Mouse (Mus musculus): Measurements from ENCODE around the gene Kalrn. TPM values are rescaled to one million over a fixed set of nuclear protein-coding genes. Genes with fewer than 3 reads are reported as not detected.

Gene Kalrn
- polyA plus RNA-seq, 1 experiment from 2014 or later = 22.1 TPM

DNA sequence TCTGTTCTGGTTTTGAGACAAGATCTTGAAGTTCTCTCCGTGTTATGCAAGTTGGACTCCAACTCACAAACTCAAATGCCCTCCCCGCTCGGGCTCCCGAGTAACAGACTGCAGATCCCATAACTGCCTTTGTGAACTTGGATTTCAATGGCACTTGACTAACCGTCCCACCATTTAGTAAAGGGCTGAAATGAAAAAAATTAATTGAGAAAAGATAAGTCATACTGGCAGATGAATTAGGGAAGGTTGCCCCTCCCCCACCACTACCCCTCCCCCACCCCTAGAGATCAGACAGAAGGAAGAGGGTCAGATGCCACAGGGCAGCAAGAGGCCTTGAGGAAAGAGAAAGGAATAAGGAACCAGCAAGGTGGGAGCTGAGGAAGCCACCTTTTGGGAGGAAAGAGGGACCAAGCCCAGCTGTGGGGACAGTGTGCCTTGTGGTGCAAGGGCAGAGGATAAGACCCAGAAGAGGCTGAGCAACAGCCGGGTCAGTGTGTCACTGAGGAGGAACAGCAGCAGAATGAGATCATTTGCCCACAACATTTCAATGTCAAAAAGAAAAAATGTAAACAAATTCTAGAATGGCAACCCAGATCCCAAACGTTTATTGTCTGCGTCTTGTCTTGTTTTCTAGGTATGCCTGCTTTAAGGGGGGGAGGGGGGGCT lies 21.4 kb upstream of the Kalrn start:
- Histone ChIP-seq H3K36me3 (ENCODE audit: control insufficient read depth, insufficient read depth, low read length) (no peaks in the 10 kb centered on the region), H3K4me3 (ENCODE audit: low read depth, low read length) (no peak overlapping the region), H3K4me1 (ENCODE audit: control insufficient read depth, insufficient read depth, low read length) (no peaks in the 10 kb centered on the region), H3K9me3 (ENCODE audit: control insufficient read depth, low read depth, low read length) (no peaks in the 10 kb centered on the region), H3K4me2 (replicated peaks; ENCODE audit: low read depth, low read length) (no peak overlapping the region), H3K27ac (ENCODE audit: low read length) (no peak overlapping the region), H3K9ac (replicated peaks; ENCODE audit: low read depth, low read length) (no peak overlapping the region), H3K27me3 (ENCODE audit: control insufficient read depth, insufficient read depth, low read length) (no peaks in the 10 kb centered on the region)
- ATAC-seq (ENCODE audit: insufficient number of reproducible peaks, insufficient read depth, low FRiP score, low read depth) = no peak
- 56% methylated on average over 8 of the region's 8 CpGs for WGBS

DNA sequence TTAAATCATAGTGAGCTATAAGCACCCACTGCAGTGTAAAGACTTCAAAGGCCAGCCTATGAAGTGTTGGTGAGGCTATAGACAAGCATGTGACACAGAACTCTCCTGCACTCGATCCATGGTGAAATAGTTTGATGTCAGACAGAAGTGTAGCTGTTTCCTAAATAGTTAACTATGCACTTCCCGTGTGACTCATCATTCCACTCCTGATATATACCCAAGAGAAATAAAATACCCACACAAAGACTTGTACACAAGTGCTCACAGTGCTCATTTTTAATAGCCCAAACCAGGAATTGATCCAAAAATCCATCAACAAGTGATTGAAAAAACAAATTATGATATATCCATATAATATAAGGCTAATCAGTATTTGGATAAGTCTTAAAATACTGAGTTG lies 19.4 kb upstream of the Kalrn start:
- no peak overlapping the region for H3K9ac ChIP-seq (replicated peaks; ENCODE audit: low read depth, low read length)
- no peak overlapping the region for H3K4me3 ChIP-seq (ENCODE audit: low read depth, low read length)
- no peak overlapping the region for H3K4me2 ChIP-seq (replicated peaks; ENCODE audit: low read depth, low read length)
- ATAC-seq (ENCODE audit: insufficient number of reproducible peaks, insufficient read depth, low FRiP score, low read depth) = no peak
- no peaks in the 10 kb centered on the region for H3K36me3 ChIP-seq (ENCODE audit: control insufficient read depth, insufficient read depth, low read length)
- no peaks in the 10 kb centered on the region for H3K4me1 ChIP-seq (ENCODE audit: control insufficient read depth, insufficient read depth, low read length)
- no peak overlapping the region for H3K27ac ChIP-seq (ENCODE audit: low read length)
- H3K9me3 ChIP-seq (ENCODE audit: control insufficient read depth, low read depth, low read length) = no peaks in the 10 kb centered on the region
- whole genome bisulfite sequencing = 64% methylated on average over 2 of the region's 2 CpGs
- H3K27me3 ChIP-seq (ENCODE audit: control insufficient read depth, insufficient read depth, low read length) = no peaks in the 10 kb centered on the region

- H3K4me3 ChIP-seq (ENCODE audit: low read depth, low read length) = no peak overlapping the region
- no peak overlapping the region for H3K9ac ChIP-seq (replicated peaks; ENCODE audit: low read depth, low read length)
- H3K4me2 ChIP-seq (replicated peaks; ENCODE audit: low read depth, low read length) = no peak overlapping the region
- no peaks in the 10 kb centered on the region for H3K27me3 ChIP-seq (ENCODE audit: control insufficient read depth, insufficient read depth, low read length)
- no peaks in the 10 kb centered on the region for H3K9me3 ChIP-seq (ENCODE audit: control insufficient read depth, low read depth, low read length)
- no peak for ATAC-seq (ENCODE audit: insufficient number of reproducible peaks, insufficient read depth, low FRiP score, low read depth)
- H3K36me3 ChIP-seq (ENCODE audit: control insufficient read depth, insufficient read depth, low read length) = no peaks in the 10 kb centered on the region
- H3K27ac ChIP-seq (ENCODE audit: low read length) = no peak overlapping the region
- no peaks in the 10 kb centered on the region for H3K4me1 ChIP-seq (ENCODE audit: control insufficient read depth, insufficient read depth, low read length)
- 88% methylated on average over 1 of the region's 1 CpGs for WGBS
These were observed 18.6 kb upstream of the Kalrn start for GRCm38 (mm10) chr16:34591934-34592333.

- Histone ChIP-seq H3K4me2 (replicated peaks; ENCODE audit: low read depth, low read length) (no peak overlapping the region), H3K9me3 (ENCODE audit: control insufficient read depth, low read depth, low read length) (peaks cover 3% of the 10 kb centered on the region; the same call in 1 of the 2 replicates), H3K9ac (replicated peaks; ENCODE audit: low read depth, low read length) (no peak overlapping the region), H3K27me3 (ENCODE audit: control insufficient read depth, insufficient read depth, low read length) (no peaks in the 10 kb centered on the region), H3K27ac (ENCODE audit: low read length) (no peak overlapping the region), H3K4me3 (ENCODE audit: low read depth, low read length) (no peak overlapping the region), H3K36me3 (ENCODE audit: control insufficient read depth, insufficient read depth, low read length) (no peaks in the 10 kb centered on the region), H3K4me1 (ENCODE audit: control insufficient read depth, insufficient read depth, low read length) (no peaks in the 10 kb centered on the region)
- ATAC-seq (ENCODE audit: insufficient number of reproducible peaks, insufficient read depth, low FRiP score, low read depth) = no peak
- 98% methylated on average over 4 of the region's 4 CpGs for WGBS
These were observed 6.5 kb upstream of the Kalrn start for GRCm38 (mm10) chr16:34579671-34580326.

DNA sequence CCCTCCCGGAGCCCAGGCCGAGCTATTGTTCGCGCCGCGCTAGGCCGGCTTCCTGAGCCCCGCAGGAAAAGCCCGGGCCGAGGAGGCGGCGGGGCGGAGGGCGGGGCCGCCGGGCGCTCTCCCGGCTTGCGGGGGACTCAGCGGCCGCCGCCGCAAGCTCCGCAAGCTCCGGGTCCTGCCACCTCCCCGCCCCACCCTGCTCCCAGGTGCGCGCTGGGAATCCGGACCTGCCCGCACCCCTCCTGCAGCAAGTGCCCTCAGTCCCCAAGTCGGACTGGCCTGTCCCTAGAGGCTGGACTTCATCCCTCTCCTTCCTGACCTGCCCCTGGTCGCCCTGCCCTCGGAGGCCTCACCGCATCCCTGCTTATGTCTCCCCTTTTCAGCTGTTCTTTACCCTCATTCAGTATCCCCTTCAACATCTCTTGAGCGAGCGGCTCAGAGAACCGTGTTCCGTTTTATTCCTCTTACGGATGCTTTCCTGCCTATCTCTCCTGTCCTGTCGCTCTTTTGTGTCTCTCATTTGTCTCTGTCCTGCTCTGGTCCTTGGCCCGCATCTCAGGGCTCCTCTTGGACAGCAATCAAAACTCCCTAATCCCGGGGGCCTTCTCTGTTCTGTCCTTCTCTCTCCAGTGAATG lies 642 bp upstream of the Kalrn start:
- peaks cover 16% of the 10 kb centered on the region; the same call in 1 of the 2 replicates for H3K4me1 ChIP-seq (ENCODE audit: control insufficient read depth, insufficient read depth, low read length)
- H3K9ac ChIP-seq (replicated peaks; ENCODE audit: low read depth, low read length) = peak overlapping the region; percentile 94
- peak; percentile 57 for ATAC-seq (ENCODE audit: insufficient number of reproducible peaks, insufficient read depth, low FRiP score, low read depth)
- peak overlapping the region; percentile 83 for H3K27ac ChIP-seq (ENCODE audit: low read length)
- 2% methylated on average over 41 of the region's 42 CpGs for WGBS
- peaks cover 3% of the 10 kb centered on the region; the same call in 1 of the 2 replicates for H3K9me3 ChIP-seq (ENCODE audit: control insufficient read depth, low read depth, low read length)
- no peaks in the 10 kb centered on the region for H3K27me3 ChIP-seq (ENCODE audit: control insufficient read depth, insufficient read depth, low read length)
- H3K4me2 ChIP-seq (replicated peaks; ENCODE audit: low read depth, low read length) = peak overlapping the region; percentile 84
- no peaks in the 10 kb centered on the region for H3K36me3 ChIP-seq (ENCODE audit: control insufficient read depth, insufficient read depth, low read length)
- peak overlapping the region; percentile 79 for H3K4me3 ChIP-seq (ENCODE audit: low read depth, low read length)

GRCm38 (mm10) chr16:34572406-34573150 lies 754 bp downstream of the Kalrn start:
- under 1% methylated on average over 61 of the region's 61 CpGs for WGBS

DNA sequence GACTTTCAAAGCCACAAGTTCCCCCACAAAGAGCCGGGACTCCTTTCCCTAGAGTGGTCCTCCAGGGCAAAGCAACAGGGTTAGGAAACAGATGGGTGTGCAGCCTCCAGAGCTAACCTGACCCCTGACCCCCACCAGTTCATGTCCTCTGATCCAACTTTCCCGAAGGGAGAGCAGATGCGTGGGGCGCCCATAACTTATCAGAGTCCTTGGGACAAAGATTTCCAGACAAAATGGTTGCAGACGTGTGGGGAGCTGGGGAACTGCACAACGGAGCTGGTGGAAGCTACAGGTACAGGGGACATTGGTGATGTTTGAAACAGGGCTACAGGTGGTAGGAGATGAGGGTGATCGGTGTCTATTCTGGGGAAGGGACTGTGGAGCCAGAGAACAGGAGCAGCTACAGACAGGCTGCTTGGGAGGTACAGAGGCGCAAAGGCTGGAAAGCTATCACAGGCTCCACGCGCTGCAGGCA lies 1.4 kb downstream of the Kalrn start:
- 1% methylated on average over 10 of the region's 10 CpGs for WGBS

More at GRCm38 (mm10) chr16:34572406-34573150, 754 bp downstream of the Kalrn start:
- peak overlapping the region; percentile 94 for H3K9ac ChIP-seq (replicated peaks; ENCODE audit: low read depth, low read length)
- H3K9me3 ChIP-seq (ENCODE audit: control insufficient read depth, low read depth, low read length) = no peaks in the 10 kb centered on the region
- H3K4me2 ChIP-seq (replicated peaks; ENCODE audit: low read depth, low read length) = peak overlapping the region; percentile 84
- peaks cover 16% of the 10 kb centered on the region; the same call in 1 of the 2 replicates for H3K4me1 ChIP-seq (ENCODE audit: control insufficient read depth, insufficient read depth, low read length)
- no peaks in the 10 kb centered on the region for H3K36me3 ChIP-seq (ENCODE audit: control insufficient read depth, insufficient read depth, low read length)
- peak overlapping the region; percentile 79 for H3K4me3 ChIP-seq (ENCODE audit: low read depth, low read length)
- peak overlapping the region; percentile 44; the same call in 1 of the 2 replicates for H3K27ac ChIP-seq (ENCODE audit: low read length)
- 0 out of 2 replicates have a peak, but pooled peaks have one; percentile 6 for ATAC-seq (ENCODE audit: insufficient number of reproducible peaks, insufficient read depth, low FRiP score, low read depth)
- no peaks in the 10 kb centered on the region for H3K27me3 ChIP-seq (ENCODE audit: control insufficient read depth, insufficient read depth, low read length)

DNA sequence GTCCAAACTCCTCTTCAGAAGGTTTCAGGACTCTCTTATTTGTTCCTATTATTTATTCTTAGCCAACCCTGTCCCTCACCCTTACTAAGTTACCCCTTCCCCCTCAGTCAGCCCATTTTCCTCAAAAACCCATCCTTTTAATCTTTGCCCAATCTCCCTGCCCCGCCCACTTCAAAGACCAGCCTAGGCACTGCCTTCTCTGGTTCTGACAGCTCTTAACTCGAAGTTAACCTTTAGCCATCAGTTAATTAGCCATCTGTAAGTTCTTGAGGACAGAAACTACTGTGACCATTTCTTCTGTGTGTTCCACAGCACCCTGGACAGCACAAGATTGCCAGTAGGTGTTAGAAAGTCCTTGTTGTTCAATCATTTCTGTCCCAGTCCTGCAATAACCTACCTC lies 3.4 kb downstream of the Kalrn start:
- Histone ChIP-seq H3K4me3 (ENCODE audit: low read depth, low read length) (no peak overlapping the region), H3K27ac (ENCODE audit: low read length) (no peak overlapping the region), H3K36me3 (ENCODE audit: control insufficient read depth, insufficient read depth, low read length) (no peaks in the 10 kb centered on the region), H3K9ac (replicated peaks; ENCODE audit: low read depth, low read length) (no peak overlapping the region), H3K4me1 (ENCODE audit: control insufficient read depth, insufficient read depth, low read length) (peaks cover 16% of the 10 kb centered on the region; the same call in 1 of the 2 replicates), H3K4me2 (replicated peaks; ENCODE audit: low read depth, low read length) (no peak overlapping the region), H3K9me3 (ENCODE audit: control insufficient read depth, low read depth, low read length) (no peaks in the 10 kb centered on the region), H3K27me3 (ENCODE audit: control insufficient read depth, insufficient read depth, low read length) (no peaks in the 10 kb centered on the region)
- WGBS = 48% methylated on average over 2 of the region's 2 CpGs
- ATAC-seq (ENCODE audit: insufficient number of reproducible peaks, insufficient read depth, low FRiP score, low read depth) = no peak

More for the DNA sequence above, 1.4 kb downstream of the Kalrn start:
- H3K36me3 ChIP-seq (ENCODE audit: control insufficient read depth, insufficient read depth, low read length) = no peaks in the 10 kb centered on the region
- H3K27ac ChIP-seq (ENCODE audit: low read length) = no peak overlapping the region
- peak overlapping the region; percentile 94 for H3K9ac ChIP-seq (replicated peaks; ENCODE audit: low read depth, low read length)
- no peak for ATAC-seq (ENCODE audit: insufficient number of reproducible peaks, insufficient read depth, low FRiP score, low read depth)
- H3K4me1 ChIP-seq (ENCODE audit: control insufficient read depth, insufficient read depth, low read length) = peaks cover 16% of the 10 kb centered on the region; the same call in 1 of the 2 replicates
- H3K4me2 ChIP-seq (replicated peaks; ENCODE audit: low read depth, low read length) = peak overlapping the region; percentile 84
- no peaks in the 10 kb centered on the region for H3K27me3 ChIP-seq (ENCODE audit: control insufficient read depth, insufficient read depth, low read length)
- peak overlapping the region; percentile 79 for H3K4me3 ChIP-seq (ENCODE audit: low read depth, low read length)
- no peaks in the 10 kb centered on the region for H3K9me3 ChIP-seq (ENCODE audit: control insufficient read depth, low read depth, low read length)
